Mouse (Mus musculus) liver, embryonic 11.5 days (tissue): Measurements from ENCODE around the gene Ebf3. TPM values are rescaled to one million over a fixed set of nuclear protein-coding genes. Genes with fewer than 3 reads are reported as not detected.

Experiments used
- ATAC-seq: fragments of 200-750 bp; cut with Nextera tagmentation; replicated peaks from 2 replicates; pipeline ENCODE4 v1.8.0; 2017; ENCODE audit warnings: moderate number of reproducible peaks, mild to moderate bottlenecking, moderate TSS enrichment, moderate library complexity; ENCODE audit not compliant: low FRiP score
- DNase-seq: peaks from one replicate; pipeline ENCODE4 v3.0.0-alpha.2; 2017; ENCODE audit warnings: low spot score
- H3K27ac ChIP-seq: fragments of 300-500 bp; sonication (generic); 2 replicates; pipeline ENCODE4 v1.5.1; 2014; ENCODE audit warnings: mild to moderate bottlenecking, low read depth, low read length, control low read depth
- H3K27me3 ChIP-seq: fragments of 300-500 bp; sonication (generic); replicated peaks from 2 replicates; pipeline ENCODE4 v1.6.1; 2014; ENCODE audit warnings: low read length, mixed read lengths; ENCODE audit not compliant: control insufficient read depth, insufficient read depth
- H3K36me3 ChIP-seq: fragments of 300-500 bp; sonication (generic); 2 replicates; pipeline ENCODE4 v1.6.1; 2014; ENCODE audit warnings: mild to moderate bottlenecking, low read length, moderate library complexity, mixed read lengths; ENCODE audit not compliant: control insufficient read depth, insufficient read depth
- H3K4me1 ChIP-seq: fragments of 300-500 bp; sonication (generic); replicated peaks from 2 replicates; pipeline ENCODE4 v1.6.1; 2014; ENCODE audit warnings: low read length, mixed read lengths; ENCODE audit not compliant: control insufficient read depth, insufficient read depth
- H3K4me2 ChIP-seq: fragments of 300-500 bp; sonication (generic); 2 replicates; pipeline ENCODE4 v1.6.1; 2014; ENCODE audit warnings: mild to moderate bottlenecking, control low read depth, moderate library complexity
- H3K4me3 ChIP-seq: fragments of 300-500 bp; sonication (generic); 2 replicates; pipeline ENCODE4 v1.5.1; 2014; ENCODE audit warnings: low read depth, low read length, control low read depth
- H3K9ac ChIP-seq: fragments of 300-500 bp; sonication (generic); 2 replicates; pipeline ENCODE4 v1.6.1; 2014; ENCODE audit warnings: low read depth, low read length, control low read depth
- H3K9me3 ChIP-seq: fragments of 300-500 bp; sonication (generic); 2 replicates; pipeline ENCODE4 v1.6.1; 2016; ENCODE audit warnings: low read length, inconsistent platforms, mixed read lengths; ENCODE audit not compliant: control insufficient read depth
- WGBS: fragments of 180-500 bp; shearing (Covaris S2); extraction: QIAGEN DNeasy Blood & Tissue Kit; methylation state at CpG from one replicate; pipeline ENCODE4 v1.1.7; 2014; 5-methylcytosine and 5-hydroxymethylcytosine counted together
- polyA plus RNA-seq: library from polyadenylated mRNA; unstranded; fragments of >200 nt; fragmentation: Nextera tagmentation; extraction: Ambion mirVana; gene quantifications from 2 replicates; pipeline ENCODE4 v1.2.1, GENCODE M21; 2014

Gene Ebf3
- polyA plus RNA-seq, 1 experiment from 2014 or later = 0.55 TPM

- no peaks in the 10 kb centered on the region for H3K27me3 ChIP-seq
Observed at GRCm38 (mm10) chr7:137172278-137172677, 142.0 kb downstream of the Ebf3 start.

GRCm38 (mm10) chr7:137159086-137159485 lies 155.2 kb downstream of the Ebf3 start:
- H3K36me3 ChIP-seq = no peaks in the 10 kb centered on the region
- H3K4me1 ChIP-seq = no peaks in the 10 kb centered on the region
- no peaks in the 10 kb centered on the region for H3K27me3 ChIP-seq
- H3K4me3 ChIP-seq = no peak overlapping the region
- no peak overlapping the region for H3K4me2 ChIP-seq
- no peak overlapping the region for H3K27ac ChIP-seq
- H3K9ac ChIP-seq = no peak overlapping the region
- no peaks in the 10 kb centered on the region for H3K9me3 ChIP-seq
- ATAC-seq = no peak
- DNase-seq = no peak

More at GRCm38 (mm10) chr7:137172278-137172677, 142.0 kb downstream of the Ebf3 start:
- H3K4me1 ChIP-seq = no peaks in the 10 kb centered on the region
- no peak overlapping the region for H3K4me2 ChIP-seq
- ATAC-seq (no peak), DNase-seq (no peak)
- WGBS = 67% methylated on average over 9 of the region's 9 CpGs
- H3K27ac ChIP-seq = no peak overlapping the region
- H3K4me3 ChIP-seq = no peak overlapping the region
- no peak overlapping the region for H3K9ac ChIP-seq
- H3K36me3 ChIP-seq = no peaks in the 10 kb centered on the region
- no peaks in the 10 kb centered on the region for H3K9me3 ChIP-seq

- WGBS = 67% methylated on average over 2 of the region's 2 CpGs
- no peak overlapping the region for H3K9ac ChIP-seq
- no peak overlapping the region for H3K4me2 ChIP-seq
- H3K4me3 ChIP-seq = no peak overlapping the region
- ATAC-seq = no peak
- no peak for DNase-seq
- no peaks in the 10 kb centered on the region for H3K9me3 ChIP-seq
- no peaks in the 10 kb centered on the region for H3K36me3 ChIP-seq
- no peak overlapping the region for H3K27ac ChIP-seq
- H3K4me1 ChIP-seq = no peaks in the 10 kb centered on the region
- no peaks in the 10 kb centered on the region for H3K27me3 ChIP-seq
Observed at GRCm38 (mm10) chr7:137154623-137155022, 159.6 kb downstream of the Ebf3 start.

GRCm38 (mm10) chr7:137151854-137152253 lies 162.4 kb downstream of the Ebf3 start:
- Histone ChIP-seq H3K27me3 (no peaks in the 10 kb centered on the region), H3K9ac (no peak overlapping the region), H3K27ac (no peak overlapping the region), H3K4me3 (no peak overlapping the region), H3K4me1 (no peaks in the 10 kb centered on the region), H3K4me2 (no peak overlapping the region), H3K36me3 (no peaks in the 10 kb centered on the region), H3K9me3 (no peaks in the 10 kb centered on the region)
- no peak for ATAC-seq
- WGBS = 78% methylated on average over 2 of the region's 2 CpGs
- no peak for DNase-seq

GRCm38 (mm10) chr7:137147101-137147500 lies 167.1 kb downstream of the Ebf3 start:
- no peaks in the 10 kb centered on the region for H3K9me3 ChIP-seq
- no peak overlapping the region for H3K4me3 ChIP-seq
- 84% methylated on average over 12 of the region's 12 CpGs for WGBS
- H3K36me3 ChIP-seq = no peaks in the 10 kb centered on the region
- no peak overlapping the region for H3K4me2 ChIP-seq
- H3K4me1 ChIP-seq = no peaks in the 10 kb centered on the region
- DNase-seq = no peak
- no peak for ATAC-seq
- no peaks in the 10 kb centered on the region for H3K27me3 ChIP-seq
- H3K27ac ChIP-seq = no peak overlapping the region
- H3K9ac ChIP-seq = no peak overlapping the region

Other genes starting within 250 kb of the Ebf3 start
- 18.0 and 18.1 TPM in 2 replicates for gene 9430038I01Rik, start 96.3 kb upstream of the Ebf3 start, polyA plus RNA-seq
- 211 and 235 TPM in 2 replicates for gene Glrx3, start 123.2 kb upstream of the Ebf3 start, polyA plus RNA-seq